ENCODE assay signal across 8 mouse cellular contexts in the genomic region with DNA sequence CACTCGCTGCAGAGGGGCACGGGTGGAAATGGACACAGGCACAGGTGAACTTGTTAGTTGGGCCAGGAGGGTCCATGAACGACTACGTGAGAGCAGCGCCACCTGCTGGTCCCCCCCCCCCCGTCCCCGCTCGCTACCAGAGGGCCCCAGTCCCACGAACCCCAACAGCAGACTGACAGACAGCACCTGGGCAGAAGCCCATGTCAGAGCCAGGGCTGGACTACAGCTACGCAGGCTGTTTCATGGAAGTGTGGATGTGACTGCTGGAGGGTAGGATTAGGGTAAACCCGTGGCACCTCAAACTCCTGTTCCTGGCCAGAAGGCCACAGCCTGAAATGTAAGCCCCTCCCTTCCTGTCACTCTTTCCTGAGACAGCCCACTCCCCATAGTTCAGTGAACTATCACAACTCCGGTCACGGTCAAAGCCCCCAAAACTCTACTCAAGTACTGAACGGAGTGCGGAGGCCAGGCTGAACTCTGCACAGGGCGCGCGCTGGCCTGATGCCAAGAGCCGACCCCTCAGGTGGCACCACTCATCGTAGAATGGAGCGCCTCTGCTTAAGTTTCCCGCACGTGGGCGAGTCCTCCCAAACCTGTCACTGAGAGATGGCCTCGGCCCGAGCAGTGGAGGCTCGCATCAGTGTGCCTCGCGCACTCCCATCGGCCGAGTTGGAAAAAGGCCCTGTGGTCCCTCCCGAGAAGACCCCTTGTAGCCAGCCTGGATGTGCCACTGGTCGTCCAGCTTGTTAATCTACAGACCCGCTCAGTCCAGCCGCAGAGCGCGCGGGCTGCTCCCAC. TPM values are rescaled to one million over a fixed set of nuclear protein-coding genes. Genes with fewer than 3 reads are reported as not detected.
DNase-seq lines count a peak whose midpoint lies in the region; ATAC-seq lines count a peak whose summit lies in the region.

No protein-coding gene starts in this region.

- peak overlapping the region; percentile 99 for H3K4me2 ChIP-seq in midbrain, embryonic 11.5 days

- H3K27ac ChIP-seq in midbrain, embryonic 11.5 days (ENCODE audit: low read depth, low read length) = no peak overlapping the region

- H3K36me3 ChIP-seq in midbrain, embryonic 11.5 days (ENCODE audit: control insufficient read depth, insufficient read depth, low read length) = peaks cover 7% of the 10 kb centered on the region
- H3K36me3 ChIP-seq in splenic B cell, adult 2 months (ENCODE audit: control insufficient read depth, insufficient read depth, low read length, poor library complexity, severe bottlenecking) = peaks cover 3% of the 10 kb centered on the region

- peak overlapping the region; percentile 65 for H3K9ac ChIP-seq in midbrain, embryonic 11.5 days (ENCODE audit: low read length)

- intact Hi-C loops in left cerebral cortex, postnatal 25 days (cut with DNase I) = loop anchor here (2.0 kb wide), 4 partner anchors 54 to 132 kb away; a partner anchor contains a TSS
- intact Hi-C loops in heart, postnatal 36 days (cut with DNase I) = loop anchor here (1.0 to 5.0 kb wide), 5 partner anchors 54 to 221 kb away; a partner anchor contains a TSS

- peaks cover 21% of the 10 kb centered on the region for H3K4me1 ChIP-seq in midbrain, embryonic 11.5 days (ENCODE audit: control insufficient read depth, insufficient read depth, low read length)

- no peaks in the 10 kb centered on the region for H3K27me3 ChIP-seq in midbrain, embryonic 11.5 days (ENCODE audit: control insufficient read depth, insufficient read depth, low read length)
- no peaks in the 10 kb centered on the region for H3K27me3 ChIP-seq in splenic B cell, adult 2 months (ENCODE audit: control insufficient read depth, insufficient read depth, low read length, poor library complexity, severe bottlenecking)

- ATAC-seq in erythroblast, adult 5-6 weeks (replicated peaks; ENCODE audit: low FRiP score, poor library complexity, severe bottlenecking) = peak; percentile 19
- peak; percentile 56 for ATAC-seq in midbrain, embryonic 11.5 days (ENCODE audit: low FRiP score)

- peak; percentile 21 to 35 for DNase-seq in left cerebral cortex, adult 18-20 months (ENCODE audit: low spot score in 2 of 2)
- DNase-seq in left cerebral cortex, postnatal 25 days (ENCODE audit: low spot score in 2 of 2) = no peak
- DNase-seq in adrenal gland, postnatal 14 days = peak; percentile 78
- peak; percentile 67 to 70 for DNase-seq in heart, postnatal 36 days
- DNase-seq in layer of hippocampus, postnatal 25 days (ENCODE audit: extremely low spot score in 1 of 2, low spot score in 1 of 2) = peak; percentile 37 to 59
- peak; percentile 97 for DNase-seq in midbrain, embryonic 11.5 days (ENCODE audit: low spot score, missing footprints)
- DNase-seq in splenic B cell, adult 2 months (ENCODE audit: low read depth, low spot score) = peak; percentile 84

- no peaks in the 10 kb centered on the region for H3K9me3 ChIP-seq in midbrain, embryonic 11.5 days (ENCODE audit: control insufficient read depth, low read length)

- H3K4me3 ChIP-seq in midbrain, embryonic 11.5 days (ENCODE audit: low read depth, low read length) = peak overlapping the region; percentile 62

- WGBS in midbrain, embryonic 11.5 days = under 1% methylated on average over 38 of the region's 38 CpGs

RNA-seq across cellular contexts. Expression of a gene that starts 0.6 kb away (rescaled TPM):
- total RNA-seq in left cerebral cortex, adult 18-20 months (2021) = 10 to 100 TPM; 19.7 to 20.8 TPM
- 10 to 100 TPM; 18.0 to 22.7 TPM for total RNA-seq in left cerebral cortex, postnatal 25 days (2021)
- total RNA-seq in adrenal gland, postnatal 14 days (2021) = 46.4 and 52.5 TPM in 2 replicates
- total RNA-seq in erythroblast, adult 5-6 weeks (2015; ENCODE audit: low replicate concordance) = 24.5 and 59.8 TPM in 2 replicates
- total RNA-seq in erythroblast, adult 5-6 weeks (2017; ENCODE audit: low replicate concordance) = 2.2 and 10.8 TPM in 2 replicates
- total RNA-seq in heart, postnatal 36 days (2021) = 10 to 100 TPM; 33.1 to 38.3 TPM
- total RNA-seq in layer of hippocampus, postnatal 25 days (2021) = 10 to 100 TPM; 20.1 to 21.9 TPM
- 119 and 131 TPM in 2 replicates for polyA plus RNA-seq in midbrain, embryonic 11.5 days (2014; fragmentation: Nextera tagmentation; extraction: Ambion mirVana)

RNA-seq across cellular contexts. Expression of a gene that starts 0.8 kb away (rescaled TPM):
- total RNA-seq in left cerebral cortex, adult 18-20 months (2021) = 10 to 100 TPM; 53.0 to 56.2 TPM
- 10 to 100 TPM; 50.4 to 60.0 TPM for total RNA-seq in left cerebral cortex, postnatal 25 days (2021)
- total RNA-seq in adrenal gland, postnatal 14 days (2021) = 27.2 and 31.5 TPM in 2 replicates
- 1.5 and 2.3 TPM in 2 replicates for total RNA-seq in erythroblast, adult 5-6 weeks (2015; ENCODE audit: low replicate concordance)
- total RNA-seq in erythroblast, adult 5-6 weeks (2017; ENCODE audit: low replicate concordance) = 3.7 and 7.0 TPM in 2 replicates
- 1 to 10 TPM; 5.3 to 7.0 TPM for total RNA-seq in heart, postnatal 36 days (2021)
- 10 to 100 TPM; 47.0 to 65.2 TPM for total RNA-seq in layer of hippocampus, postnatal 25 days (2021)
- polyA plus RNA-seq in midbrain, embryonic 11.5 days (2014; fragmentation: Nextera tagmentation; extraction: Ambion mirVana) = 30.9 TPM in 2 replicates

RNA-seq across cellular contexts. Expression of a gene that starts 8.3 kb away (rescaled TPM):
- 10 to 100 TPM; 28.9 to 38.6 TPM for total RNA-seq in left cerebral cortex, adult 18-20 months (2021)
- total RNA-seq in left cerebral cortex, postnatal 25 days (2021) = 10 to 100 TPM; 39.4 to 41.0 TPM
- 3.2 and 5.3 TPM in 2 replicates for total RNA-seq in adrenal gland, postnatal 14 days (2021)
- 3.3 TPM in 1 of 2 replicates, not detected in the other for total RNA-seq in erythroblast, adult 5-6 weeks (2015; ENCODE audit: low replicate concordance)
- not detected in 2 replicates for total RNA-seq in erythroblast, adult 5-6 weeks (2017; ENCODE audit: low replicate concordance)
- 1 to 10 TPM in 1 of 2 experiments, under 1 TPM in 1; 0.36 to 1.6 TPM for total RNA-seq in heart, postnatal 36 days (2021)
- total RNA-seq in layer of hippocampus, postnatal 25 days (2021) = 10 to 100 TPM; 33.7 to 46.8 TPM
- polyA plus RNA-seq in midbrain, embryonic 11.5 days (2014; fragmentation: Nextera tagmentation; extraction: Ambion mirVana) = 9.9 and 12.3 TPM in 2 replicates

RNA-seq across cellular contexts. Expression of a gene that starts 14.1 kb away (rescaled TPM):
- 10 to 100 TPM in 1 of 2 experiments, 1 to 10 TPM in 1; 8.5 to 11.9 TPM for total RNA-seq in left cerebral cortex, adult 18-20 months (2021)
- 1 to 10 TPM; 6.1 to 7.4 TPM for total RNA-seq in left cerebral cortex, postnatal 25 days (2021)
- total RNA-seq in adrenal gland, postnatal 14 days (2021) = 31.8 and 41.9 TPM in 2 replicates
- 6.1 and 6.5 TPM in 2 replicates for total RNA-seq in erythroblast, adult 5-6 weeks (2015; ENCODE audit: low replicate concordance)
- 1.9 and 3.1 TPM in 2 replicates for total RNA-seq in erythroblast, adult 5-6 weeks (2017; ENCODE audit: low replicate concordance)
- 10 to 100 TPM in 1 of 2 experiments, 1 to 10 TPM in 1; 9.2 to 12.0 TPM for total RNA-seq in heart, postnatal 36 days (2021)
- total RNA-seq in layer of hippocampus, postnatal 25 days (2021) = 10 to 100 TPM; 12.4 to 12.9 TPM
- polyA plus RNA-seq in midbrain, embryonic 11.5 days (2014; fragmentation: Nextera tagmentation; extraction: Ambion mirVana) = 10.6 and 12.4 TPM in 2 replicates

RNA-seq across cellular contexts. Expression of a gene that starts 18.9 kb away (rescaled TPM):
- total RNA-seq in left cerebral cortex, adult 18-20 months (2021) = 1 to 10 TPM; 1.7 to 2.9 TPM
- total RNA-seq in left cerebral cortex, postnatal 25 days (2021) = 1 to 10 TPM; 2.6 to 3.7 TPM
- 7.3 and 10.2 TPM in 2 replicates for total RNA-seq in adrenal gland, postnatal 14 days (2021)
- total RNA-seq in erythroblast, adult 5-6 weeks (2015; ENCODE audit: low replicate concordance) = 9.0 TPM in 1 of 2 replicates, not detected in the other
- not detected in 2 replicates for total RNA-seq in erythroblast, adult 5-6 weeks (2017; ENCODE audit: low replicate concordance)
- total RNA-seq in heart, postnatal 36 days (2021) = 10 to 100 TPM; 14.4 to 19.7 TPM
- 1 to 10 TPM; 1.5 to 1.6 TPM for total RNA-seq in layer of hippocampus, postnatal 25 days (2021)
- 1.00 and 1.1 TPM in 2 replicates for polyA plus RNA-seq in midbrain, embryonic 11.5 days (2014; fragmentation: Nextera tagmentation; extraction: Ambion mirVana)

Comparison
In these comparisons a context has a peak if more than half of its experiments do, and no peak if none do; other contexts are left out.
1. DNase-seq: peak in left cerebral cortex, adult 18-20 months (2 of 2), adrenal gland, postnatal 14 days (single experiment), heart, postnatal 36 days (2 of 2), layer of hippocampus, postnatal 25 days (2 of 2), midbrain, embryonic 11.5 days (single experiment) and splenic B cell, adult 2 months (single experiment); none in left cerebral cortex, postnatal 25 days (0 of 2).